Mouse (Mus musculus) stomach, postnatal 0 days (tissue): ENCODE results near the gene Cpa4.

Experiments used
- CTCF ChIP-seq: IDR thresholded peaks from 2 replicates; pipeline ENCODE4 v1.5.1; 2016; ENCODE audit warnings: antibody characterized with exemption, low read depth, mild to moderate bottlenecking, moderate library complexity
- EP300 ChIP-seq: optimal IDR thresholded peaks from 2 replicates; pipeline ENCODE3; 2016; ENCODE audit warnings: antibody characterized with exemption

DNA sequence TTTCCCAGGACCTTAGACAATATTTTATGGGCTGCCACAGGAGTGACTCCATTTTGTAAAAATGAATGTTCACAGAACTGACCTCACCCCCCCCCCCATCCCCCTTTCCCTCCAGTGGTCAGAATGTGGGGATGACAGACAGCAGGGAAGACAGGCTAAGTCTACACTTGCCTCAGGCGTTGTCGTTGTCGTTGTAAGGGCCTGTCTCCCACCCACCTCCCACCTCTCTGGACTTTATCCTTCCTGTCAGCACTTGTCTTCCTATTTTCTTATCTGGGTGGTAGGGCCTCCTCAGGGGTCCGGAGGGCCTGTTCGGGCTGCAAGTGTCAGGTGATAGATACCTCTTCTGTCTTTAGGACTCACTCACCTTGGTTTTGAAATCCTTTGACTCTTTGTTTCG, 25.9 kb upstream of the Cpa4 start:
- no peak for TF ChIP-seq CTCF
- no peak for TF ChIP-seq EP300
